Mouse (Mus musculus): Measurements from ENCODE around the gene Kctd12.

The Kctd12 gene

GRCm38 (mm10) chr14:102962019-102962418 is 20.4 kb downstream of the Kctd12 start:
- no peak for DNase-seq (ENCODE audit: low spot score)

- DNase-seq (ENCODE audit: low spot score), result no peak
Observed at GRCm38 (mm10) chr14:102953511-102953910, 28.9 kb downstream of the Kctd12 start.

- DNase-seq (ENCODE audit: low spot score), result no peak
Observed at GRCm38 (mm10) chr14:102951974-102952373, 30.5 kb downstream of the Kctd12 start.

- no peak for DNase-seq (ENCODE audit: low spot score)
Observed at GRCm38 (mm10) chr14:102947796-102948195, 34.6 kb downstream of the Kctd12 start.

- no peak for DNase-seq (ENCODE audit: low spot score)
Observed at GRCm38 (mm10) chr14:102942222-102942843, 40.1 kb downstream of the Kctd12 start.

- no peak for DNase-seq (ENCODE audit: low spot score)
Observed at GRCm38 (mm10) chr14:102934878-102935277, 47.6 kb downstream of the Kctd12 start.

GRCm38 (mm10) chr14:102930933-102931332 is 51.5 kb downstream of the Kctd12 start:
- DNase-seq (ENCODE audit: low spot score), result no peak

- DNase-seq (ENCODE audit: low spot score), result no peak
Observed at GRCm38 (mm10) chr14:102929545-102929944, 52.9 kb downstream of the Kctd12 start.

- no peak for DNase-seq (ENCODE audit: low spot score)
Observed at GRCm38 (mm10) chr14:102927847-102928466, 54.5 kb downstream of the Kctd12 start.
